Mouse (Mus musculus) retina, postnatal 7 days (tissue): ENCODE measurements around the gene Ecel1.

ENCODE experiments used
- DNase-seq: peaks from one replicate; pipeline ENCODE4 v3.0.0-alpha.2; 2012; ENCODE audit warnings: low read depth, low spot score

Gene Ecel1

DNA sequence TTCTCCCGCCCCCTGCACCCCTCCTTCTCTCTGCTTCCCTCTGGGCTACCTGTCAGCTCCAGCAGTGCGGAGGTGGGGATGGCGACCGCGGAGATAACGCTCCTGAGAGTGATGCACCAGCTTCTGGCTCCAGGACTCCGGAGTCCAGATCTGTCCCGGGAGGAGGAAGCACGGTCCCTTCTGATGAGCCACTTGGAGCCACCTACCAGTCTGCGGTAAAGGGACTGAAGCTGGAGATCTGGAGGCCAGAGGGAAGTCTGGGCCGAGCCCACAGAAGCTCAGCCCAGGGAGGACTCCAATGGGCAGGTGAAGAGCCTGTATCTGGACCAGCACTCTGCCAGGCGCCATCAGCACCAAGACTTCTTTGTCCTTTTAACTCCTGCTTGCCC lies at the start of gene Ecel1:
Gene Ecel1 (minus strand): TSS at position 323 of the 389 bp plus-strand sequence.
- DNase-seq: no peak

DNA sequence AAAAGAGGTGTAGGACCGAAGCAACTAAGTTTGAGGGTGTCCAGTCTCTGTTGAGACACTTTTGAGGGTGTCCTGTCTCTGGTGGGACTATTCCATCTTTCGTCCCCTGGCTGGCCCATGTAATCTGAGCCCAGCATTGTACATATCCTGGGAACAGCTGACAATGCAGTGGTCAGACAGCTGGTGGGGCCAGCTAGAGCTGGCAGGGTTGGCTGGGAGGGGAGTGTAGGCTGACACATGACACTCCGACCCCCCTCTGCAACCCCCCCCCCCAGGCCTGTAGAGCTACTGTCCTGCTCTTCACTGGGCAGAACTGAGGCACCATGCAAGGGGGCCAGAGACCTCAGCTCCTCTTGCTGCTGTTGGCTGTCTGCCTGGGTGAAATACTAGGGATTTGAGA lies 49.2 kb upstream of the Ecel1 start:
- DNase-seq: no peak

DNA sequence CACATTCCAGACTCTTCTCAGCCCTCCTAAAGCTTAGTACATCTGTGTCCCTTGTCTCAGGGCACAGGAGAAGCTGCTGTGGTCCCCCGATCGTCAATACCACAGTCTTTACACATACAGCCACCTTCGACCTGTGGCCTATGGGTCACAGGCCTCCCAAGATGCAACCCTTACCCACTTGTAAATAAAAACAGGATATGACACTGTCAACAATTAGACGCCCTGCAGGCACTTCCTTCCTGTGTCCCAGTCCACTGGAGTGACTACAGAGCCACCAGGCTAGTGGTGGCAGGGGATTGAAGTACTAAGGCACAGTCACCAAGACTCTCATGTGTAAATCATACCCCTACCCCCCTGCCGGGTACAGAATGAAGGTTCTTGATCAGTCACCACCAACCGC lies 48.7 kb upstream of the Ecel1 start:
- no peak for DNase-seq

DNA sequence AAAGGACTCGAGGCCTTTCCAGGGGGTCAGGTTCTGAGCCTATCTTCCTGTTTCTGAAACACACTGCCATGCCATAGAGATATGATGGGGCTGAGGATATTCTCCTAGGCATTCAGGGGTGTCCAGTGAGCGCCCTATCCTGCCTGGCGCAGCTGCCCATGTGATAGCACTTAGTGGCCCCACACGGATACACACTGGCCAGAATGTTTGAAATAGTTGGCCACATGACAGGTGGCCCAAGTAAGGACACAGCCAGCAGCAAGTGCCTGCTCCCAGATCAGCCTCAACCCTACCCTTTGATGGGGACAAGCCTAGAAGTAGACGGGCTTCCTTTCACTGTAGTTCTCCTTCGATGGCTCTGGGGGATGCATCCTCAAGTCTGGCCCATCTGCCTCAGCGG lies 48.1 kb upstream of the Ecel1 start, which contains the start of gene Chrng:
Gene Chrng (plus strand): TSS at position 193 of the 400 bp plus-strand sequence.
- DNase-seq: no peak

DNA sequence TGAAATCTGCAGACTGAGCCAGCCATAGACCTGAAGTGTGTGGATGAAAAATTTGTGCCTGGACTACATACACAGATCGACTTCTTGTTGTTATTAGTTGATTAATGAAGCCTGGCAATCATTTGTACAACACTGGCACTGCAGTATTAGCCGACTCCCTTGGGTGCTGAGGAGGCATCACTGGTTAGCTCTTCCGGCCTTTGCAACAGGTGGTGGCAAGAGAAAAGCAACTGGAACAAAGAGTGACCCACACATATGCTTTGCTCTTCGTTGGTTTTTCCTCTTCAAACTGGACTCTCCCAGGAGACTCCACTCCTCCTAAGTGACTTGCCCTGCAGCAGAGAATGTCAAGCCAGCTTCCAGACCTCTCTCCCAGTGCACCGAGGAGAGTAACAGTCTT lies 47.5 kb upstream of the Ecel1 start:
- no peak for DNase-seq

DNA sequence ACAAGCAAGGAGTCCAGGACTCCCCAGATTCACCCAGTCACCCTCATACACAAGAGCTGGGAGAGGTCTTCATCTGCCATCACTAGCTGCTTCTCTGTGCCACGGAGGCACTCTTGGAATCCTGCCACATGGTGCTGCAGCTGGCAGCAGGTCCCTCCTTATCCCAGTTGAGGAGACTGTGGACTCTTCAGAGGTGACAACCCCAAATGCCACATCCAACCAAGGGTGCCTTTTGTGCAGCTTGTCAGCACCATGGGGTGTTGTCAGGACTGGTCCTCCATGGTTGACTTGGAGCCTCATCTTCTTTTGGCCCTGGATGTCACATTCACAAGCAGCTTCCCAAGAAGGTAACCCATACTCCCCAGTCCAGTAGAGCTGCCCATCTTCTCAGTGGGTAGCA lies 45.5 kb upstream of the Ecel1 start:
- DNase-seq: no peak

DNA sequence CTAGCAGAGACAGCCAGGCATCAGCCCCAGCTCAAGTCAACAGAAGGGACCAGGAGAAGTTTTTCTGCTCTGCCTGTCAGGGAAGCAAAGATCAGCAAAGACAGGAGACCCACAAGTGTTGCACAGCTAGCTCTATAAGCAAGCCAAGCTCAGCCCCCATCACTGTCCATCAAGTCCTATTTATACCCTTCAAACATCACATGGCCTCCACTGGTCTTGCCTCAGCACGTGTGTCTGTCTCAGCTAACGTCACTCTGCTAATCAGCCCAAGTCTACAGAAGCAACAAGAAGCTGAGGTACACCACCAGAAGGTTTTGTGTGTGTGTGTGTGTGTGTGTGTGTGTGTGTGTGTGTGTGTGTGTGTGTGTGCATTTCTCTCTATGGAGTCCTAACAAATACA lies 44.5 kb upstream of the Ecel1 start:
- DNase-seq: no peak

DNA sequence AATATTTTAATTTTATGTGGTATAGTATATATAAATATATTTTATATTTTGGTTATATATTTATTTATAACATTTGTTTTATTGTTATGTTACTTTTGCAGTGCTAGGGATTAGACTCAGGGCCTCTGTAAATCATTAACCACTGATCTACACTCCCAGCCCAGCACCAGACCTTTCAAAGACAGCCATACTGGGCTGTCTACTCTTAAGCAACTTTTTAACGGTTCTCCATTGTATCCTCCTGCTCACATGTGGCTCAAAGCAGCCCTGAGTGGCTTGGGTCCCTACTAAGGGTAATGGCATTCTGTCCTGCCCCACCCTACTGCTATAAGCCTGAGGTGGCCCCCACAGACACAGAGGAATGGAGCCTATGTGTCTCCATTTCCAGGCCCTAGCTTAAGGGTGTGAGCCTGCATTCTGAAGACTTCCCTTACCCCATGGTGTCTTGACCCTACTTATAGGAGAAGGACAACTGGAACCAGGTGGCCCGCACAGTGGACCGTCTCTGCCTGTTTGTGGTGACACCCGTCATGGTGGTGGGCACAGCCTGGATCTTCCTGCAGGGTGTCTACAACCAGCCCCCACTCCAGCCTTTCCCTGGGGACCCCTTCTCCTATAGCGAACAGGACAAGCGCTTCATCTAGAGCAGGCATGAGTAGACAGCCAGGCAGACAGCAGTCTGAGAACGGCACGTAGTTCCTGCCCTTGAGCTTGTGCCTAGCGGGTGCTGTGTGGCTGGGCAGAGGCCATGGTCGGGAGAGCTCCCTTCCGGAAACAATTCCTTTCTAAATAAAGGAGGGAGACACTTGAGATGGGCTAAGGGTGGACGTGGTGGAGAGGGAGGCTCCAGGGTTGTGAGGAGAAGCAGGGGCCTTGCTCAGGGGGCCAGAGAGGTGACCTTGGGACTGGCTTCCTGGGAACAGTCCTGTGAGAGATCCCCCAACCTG lies 42.1 kb upstream of the Ecel1 start:
- DNase-seq: no peak

DNA sequence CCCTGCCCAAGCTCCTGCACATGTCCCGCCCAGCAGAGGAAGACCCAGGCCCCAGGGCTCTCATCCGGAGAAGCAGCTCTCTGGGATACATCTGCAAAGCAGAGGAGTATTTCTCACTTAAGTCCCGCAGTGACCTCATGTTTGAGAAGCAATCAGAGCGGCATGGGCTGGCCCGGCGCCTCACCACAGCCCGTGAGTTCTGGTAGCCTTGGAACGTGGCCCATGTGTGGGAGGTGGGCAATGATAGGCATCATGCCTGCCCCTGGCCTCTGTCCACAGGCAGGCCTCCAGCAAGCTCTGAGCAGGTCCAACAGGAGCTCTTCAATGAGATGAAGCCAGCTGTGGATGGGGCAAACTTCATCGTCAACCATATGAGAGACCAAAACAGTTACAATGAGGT lies 41.0 kb upstream of the Ecel1 start:
- no peak for DNase-seq

DNA sequence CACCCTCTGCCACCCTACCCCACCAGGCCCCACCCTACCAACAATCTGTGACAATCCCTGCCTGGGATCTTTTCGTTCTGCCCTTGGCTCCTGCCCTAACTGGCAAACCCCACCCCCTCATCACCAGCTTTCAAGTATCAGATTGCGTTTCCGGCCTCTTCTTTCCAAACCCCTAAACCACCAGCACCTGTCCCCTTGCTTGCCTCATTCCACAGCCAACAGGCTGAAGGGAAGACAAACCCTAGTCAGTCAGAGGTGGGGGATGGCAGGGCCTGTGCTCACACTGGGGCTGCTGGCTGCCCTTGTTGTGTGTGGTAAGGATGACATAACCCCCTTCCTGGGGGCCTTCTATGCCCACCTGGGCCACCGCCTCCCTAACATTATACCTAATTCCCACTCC lies 34.1 kb upstream of the Ecel1 start, which contains the start of gene Chrnd:
Gene Chrnd (plus strand): TSS at position 179 of the 400 bp plus-strand sequence.
- DNase-seq: no peak

DNA sequence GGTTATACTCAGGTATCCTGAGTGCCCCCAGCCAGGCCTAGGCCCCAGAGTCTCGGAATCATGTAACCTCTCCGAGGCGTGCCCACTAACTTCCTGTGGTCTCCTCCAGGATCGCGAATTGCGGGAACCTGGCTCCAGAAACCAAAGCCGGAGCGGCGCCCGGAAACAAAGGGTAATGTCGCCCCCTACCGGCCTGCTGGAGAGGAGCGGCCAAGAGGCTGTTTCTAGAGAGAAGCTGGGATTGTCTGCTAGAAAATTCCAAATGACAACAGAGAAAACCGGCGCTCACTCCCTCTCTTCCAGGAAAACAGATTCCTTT lies 30.7 kb upstream of the Ecel1 start:
- DNase-seq: peak; percentile 72

DNA sequence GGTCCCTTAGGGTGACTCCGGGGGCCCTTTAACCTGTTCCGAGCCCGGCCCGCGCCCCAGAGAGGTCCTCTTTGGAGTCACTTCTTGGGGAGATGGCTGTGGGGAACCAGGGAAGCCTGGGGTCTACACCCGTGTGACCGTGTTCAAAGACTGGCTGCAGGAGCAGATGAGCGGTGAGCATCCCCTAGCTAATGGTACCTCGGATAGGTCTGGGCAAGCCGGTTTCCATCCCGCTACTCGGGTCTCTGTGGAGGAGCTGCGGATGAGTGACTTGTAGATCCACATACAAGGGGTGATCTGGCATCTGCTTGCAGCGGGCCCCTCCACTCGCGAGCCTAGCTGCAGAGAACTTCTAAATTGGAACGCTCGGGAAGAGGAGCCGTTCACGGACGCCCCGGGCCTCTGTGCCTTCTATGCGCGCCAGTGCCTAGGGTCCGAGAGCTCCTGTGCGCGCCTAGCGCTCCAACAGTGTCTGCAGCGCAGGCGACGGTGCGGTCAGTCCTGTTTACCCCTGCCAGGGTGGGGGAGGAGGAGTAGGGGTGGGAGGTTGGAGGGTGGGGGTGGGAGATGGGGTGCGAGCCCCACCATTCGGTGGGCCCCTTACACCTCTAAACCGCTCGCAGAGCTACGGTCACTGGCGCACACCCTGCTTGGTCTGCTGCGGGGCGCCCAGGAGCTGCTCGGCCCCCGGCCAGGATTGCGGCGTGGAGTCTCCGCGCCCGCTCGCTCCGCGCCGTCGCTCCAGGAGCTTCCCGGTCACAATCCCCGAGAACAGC lies 30.1 kb upstream of the Ecel1 start:
- DNase-seq: no peak

DNA sequence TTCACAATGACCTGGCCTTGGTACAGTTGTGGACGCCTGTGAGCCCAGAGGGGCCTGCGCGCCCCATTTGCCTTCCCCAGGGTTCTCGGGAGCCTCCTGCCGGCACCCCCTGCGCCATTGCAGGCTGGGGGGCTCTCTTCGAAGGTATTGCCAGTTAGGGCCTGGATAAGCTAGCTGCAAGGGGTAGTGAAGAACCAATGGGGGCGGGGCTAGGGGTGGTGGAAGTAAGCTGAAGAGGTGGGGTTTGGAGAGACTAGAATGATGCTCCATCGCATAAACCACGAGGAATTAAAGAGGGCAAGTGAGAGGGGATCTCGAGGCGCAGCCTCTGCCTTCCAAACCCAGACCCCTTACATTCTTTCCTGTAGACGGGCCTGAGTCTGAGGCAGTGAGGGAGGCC lies 29.2 kb upstream of the Ecel1 start:
- DNase-seq: no peak

DNA sequence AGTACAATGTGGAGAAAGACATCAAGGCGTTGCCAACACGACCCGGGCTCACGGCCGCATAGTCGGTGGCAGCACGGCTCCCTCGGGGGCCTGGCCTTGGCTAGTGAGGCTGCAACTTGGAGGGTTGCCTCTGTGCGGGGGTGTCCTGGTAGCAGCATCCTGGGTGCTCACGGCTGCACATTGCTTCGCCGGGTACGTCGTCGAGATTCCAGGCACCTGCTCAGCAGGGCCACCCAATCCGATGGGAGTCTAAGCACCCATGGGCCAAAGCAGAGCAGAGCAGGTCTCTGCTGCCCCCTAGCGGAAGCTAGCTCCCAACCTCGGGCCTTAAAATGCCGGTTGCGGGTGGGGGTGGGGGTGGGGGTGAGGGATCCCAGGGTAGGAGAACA lies 28.4 kb upstream of the Ecel1 start:
- peak; percentile 80 for DNase-seq

DNA sequence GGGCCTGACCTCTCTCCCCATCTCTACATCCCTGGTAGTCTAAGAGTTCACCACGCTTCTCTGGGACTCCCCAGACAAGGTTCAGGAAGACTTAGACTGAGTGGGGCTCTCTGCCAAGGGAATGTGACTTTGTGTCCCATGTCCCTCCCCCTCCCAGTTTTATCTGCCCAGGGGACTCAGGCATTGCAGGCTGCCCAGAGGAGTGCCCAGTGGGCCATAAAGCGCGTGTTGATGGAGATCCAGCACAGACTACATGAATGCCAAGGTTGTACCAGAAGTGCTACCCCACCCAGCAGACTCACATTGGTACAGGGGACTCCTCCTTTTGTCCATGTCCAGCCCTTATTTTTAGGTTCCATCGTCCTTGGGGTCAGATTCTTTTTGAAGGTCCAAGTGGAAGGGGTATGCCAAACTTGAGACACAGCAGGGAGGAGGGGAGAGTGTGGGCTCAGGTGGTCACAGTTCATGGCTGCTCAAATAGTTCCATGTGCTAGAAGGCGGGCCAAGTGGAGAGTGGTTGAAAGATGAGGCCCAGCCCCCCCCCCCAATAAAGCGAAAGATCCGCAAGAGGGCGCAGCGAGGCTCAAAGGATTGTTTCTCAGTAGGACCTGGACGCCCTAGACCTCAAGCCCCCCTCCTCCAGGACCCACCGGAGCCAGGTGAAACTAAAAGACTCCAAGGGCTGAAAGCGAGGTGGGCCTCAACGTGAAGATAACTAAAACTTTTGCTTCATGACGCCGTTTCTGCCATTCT lies 27.9 kb upstream of the Ecel1 start:
- DNase-seq: no peak

DNA sequence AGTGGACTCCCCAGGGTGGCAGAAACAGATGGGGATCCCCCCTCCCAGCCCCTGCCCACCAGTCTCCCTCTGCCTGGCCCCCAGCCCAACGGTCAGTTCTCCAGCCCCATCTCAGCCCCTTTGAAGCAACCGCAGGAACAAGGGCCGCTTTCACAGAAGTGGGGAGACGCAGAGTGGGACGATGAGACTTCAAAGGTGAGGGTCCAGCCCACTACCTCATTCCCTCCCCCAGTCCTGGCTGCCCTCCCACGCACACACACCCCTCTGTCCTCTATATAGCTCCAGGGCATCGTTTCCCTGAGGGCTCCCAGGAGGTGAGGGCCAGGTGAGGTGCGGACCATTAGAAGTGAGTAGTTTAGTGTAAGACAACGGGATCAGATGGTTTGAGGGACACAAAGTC lies 26.7 kb upstream of the Ecel1 start, which contains the start of gene Prss56:
Gene Prss56 (plus strand): TSS at position 301 of the 400 bp plus-strand sequence.
- no peak for DNase-seq

DNA sequence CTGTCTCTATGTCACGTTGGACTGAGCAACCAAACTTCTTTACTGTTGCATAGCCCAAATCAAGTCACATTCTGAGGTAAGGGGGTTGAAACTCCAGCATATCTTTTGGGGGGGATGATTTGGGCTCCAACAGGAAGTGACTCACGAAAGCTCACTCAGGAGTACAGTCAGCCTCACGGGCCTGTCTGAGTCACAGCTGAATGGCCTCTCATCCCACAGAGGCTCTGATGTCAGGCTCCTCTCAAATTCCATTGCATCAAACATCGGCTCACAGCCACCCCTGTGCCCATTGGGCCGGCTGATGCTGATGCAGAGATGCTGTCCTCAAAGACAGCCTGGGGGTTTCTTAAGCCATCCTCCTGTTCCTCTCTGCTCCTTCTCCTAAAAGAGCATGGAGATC lies 24.6 kb upstream of the Ecel1 start:
- no peak for DNase-seq

DNA sequence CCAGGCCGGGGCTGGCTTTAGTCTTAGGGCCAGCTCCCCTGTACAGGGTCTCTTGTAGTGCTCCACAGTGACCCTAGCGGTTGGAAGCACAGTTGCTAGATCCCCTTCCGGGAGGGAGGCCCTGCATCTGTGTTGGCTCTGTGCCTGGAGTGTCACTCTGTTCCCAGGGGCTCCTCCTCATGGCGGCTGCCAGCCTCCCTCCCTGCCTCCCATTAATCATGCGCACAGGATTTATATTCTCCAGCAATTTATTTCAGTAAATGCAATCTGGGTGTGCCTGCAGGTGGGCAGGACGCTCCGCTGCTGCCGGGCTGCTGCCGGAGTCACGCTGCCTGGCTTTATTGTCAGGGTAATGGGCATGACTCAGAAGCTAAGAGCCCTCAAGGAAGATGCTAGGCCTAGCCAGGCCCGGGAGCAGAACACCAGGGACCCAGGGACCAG lies 19.6 kb upstream of the Ecel1 start:
- peak; percentile 61 for DNase-seq

DNA sequence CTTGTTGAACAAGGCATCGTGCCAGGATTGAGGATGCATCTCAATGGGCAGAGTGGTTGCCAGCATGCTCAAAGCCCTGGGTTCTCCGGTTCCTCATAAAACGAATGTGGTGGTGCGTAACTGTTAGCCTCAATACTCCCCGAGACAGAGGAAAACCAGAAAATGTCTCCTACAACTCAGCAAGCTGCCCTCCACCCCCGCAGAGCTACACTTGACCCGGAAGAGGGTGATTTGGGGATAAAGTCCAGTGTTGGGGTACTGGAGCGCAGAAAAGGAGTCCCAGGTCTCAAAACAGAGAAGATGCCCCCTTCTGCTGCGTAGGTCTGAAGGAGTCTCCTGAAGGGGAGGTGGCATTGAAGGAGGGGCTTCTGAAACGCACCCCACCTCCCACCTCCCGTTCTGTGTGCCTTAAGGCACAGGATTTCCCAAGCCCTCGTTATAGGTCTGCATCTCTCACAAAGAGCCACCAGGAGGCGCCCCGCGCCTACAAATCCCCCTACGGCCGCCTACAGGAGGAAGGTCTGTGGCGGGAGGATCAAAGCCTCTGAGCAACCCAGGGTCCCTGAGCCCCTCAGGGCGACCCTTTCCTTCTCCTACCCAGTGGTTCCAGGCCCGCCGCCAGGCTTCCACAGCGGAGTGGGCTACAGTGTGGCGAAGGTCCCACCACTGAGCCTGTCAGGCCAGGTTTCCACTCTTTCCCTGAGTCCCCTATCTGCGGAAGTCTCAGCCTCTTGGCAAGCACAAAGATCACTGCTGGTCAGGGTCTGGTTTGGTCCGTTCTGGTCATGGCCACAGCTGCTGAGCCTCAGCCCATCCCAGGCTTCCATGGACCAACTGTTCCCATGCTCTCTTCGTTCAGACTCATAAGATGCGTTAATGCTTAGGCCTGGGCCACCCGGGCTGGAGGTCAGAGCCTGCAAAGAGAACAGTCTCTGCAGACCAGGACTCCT lies 18.0 kb upstream of the Ecel1 start:
- peak; percentile 62 for DNase-seq

DNA sequence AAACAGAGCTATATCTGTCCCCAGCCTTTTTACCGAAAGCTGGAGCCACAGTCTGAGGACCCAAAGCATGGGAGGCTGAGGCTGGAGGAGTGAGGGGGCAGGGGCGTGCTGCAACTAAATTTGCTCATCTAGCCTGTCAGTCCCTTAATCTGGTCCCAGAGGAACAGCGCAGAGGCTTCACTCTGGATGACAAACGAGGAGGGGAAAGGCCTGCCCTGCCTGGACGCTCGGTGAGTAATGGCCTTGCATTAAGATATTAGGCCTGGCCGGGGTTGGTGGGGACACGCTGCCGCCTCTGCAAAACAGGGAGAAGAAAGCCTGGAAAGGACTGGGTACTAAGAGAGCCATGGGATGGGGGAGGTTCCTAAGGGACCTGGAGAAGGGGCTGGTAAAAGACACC lies 16.0 kb upstream of the Ecel1 start:
- no peak for DNase-seq

DNA sequence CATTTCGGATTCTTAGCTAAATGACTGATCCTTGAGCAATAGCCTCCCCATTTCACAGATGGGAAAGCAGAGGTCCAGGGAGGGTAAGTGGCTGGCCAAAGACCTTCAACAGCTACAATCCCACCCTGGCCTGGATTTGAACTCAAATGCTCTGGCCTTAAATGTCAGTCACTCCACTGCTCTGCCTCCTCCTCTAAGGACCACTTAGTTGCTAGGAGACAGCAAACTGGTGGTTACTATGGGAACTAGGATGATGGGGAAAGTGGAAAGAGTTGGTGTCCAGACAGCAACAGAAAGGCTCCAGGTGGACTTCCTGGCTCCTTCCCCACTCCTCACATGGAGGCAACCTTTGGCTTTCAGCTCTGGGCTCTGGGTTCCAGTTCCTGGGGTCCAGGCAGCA lies 15.0 kb upstream of the Ecel1 start:
- DNase-seq: no peak
